Mouse (Mus musculus) retina, postnatal 7 days (tissue): ENCODE results near the gene Dusp15.

Experiments
- DNase-seq: peaks from one replicate; pipeline ENCODE4 v3.0.0-alpha.2; 2012; ENCODE audit warnings: low read depth, low spot score

The Dusp15 gene

DNA sequence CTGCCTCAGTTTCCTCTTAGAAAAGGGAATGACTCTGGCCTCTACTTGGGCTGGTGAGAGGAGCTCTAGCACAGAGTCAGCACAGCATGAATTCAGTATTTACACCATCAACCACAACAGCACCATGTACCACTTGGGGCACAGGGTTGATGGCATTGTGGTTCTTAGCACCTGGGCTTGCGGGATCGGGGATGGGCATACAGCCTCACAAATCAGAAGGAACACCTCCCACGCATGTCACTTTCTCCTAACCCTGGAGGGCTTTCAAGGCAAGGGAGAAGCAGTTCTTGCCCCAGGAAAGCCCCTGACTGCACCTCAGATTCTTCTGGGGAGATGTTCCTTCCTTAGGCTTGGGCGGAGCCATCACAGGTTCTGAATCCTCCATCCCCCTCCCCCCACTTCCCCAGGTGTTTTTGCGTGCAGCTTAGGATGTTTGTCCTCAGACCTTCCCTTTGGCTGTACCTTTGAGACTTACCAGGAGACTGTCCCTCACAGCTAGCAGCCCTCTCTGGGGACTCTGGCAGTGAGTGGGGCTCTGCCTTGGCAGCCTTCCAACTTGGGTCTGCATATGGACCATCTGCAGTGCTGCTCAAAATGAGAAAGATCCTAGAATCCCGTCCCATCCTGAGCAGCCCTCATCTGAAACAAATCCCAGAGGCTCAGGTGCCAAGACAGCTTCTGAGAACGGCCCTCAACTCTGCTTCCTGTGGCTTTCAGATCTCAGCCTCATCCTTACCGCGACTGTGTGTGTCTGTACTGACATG is 45.0 kb downstream of the Dusp15 start:
- no peak for DNase-seq

DNA sequence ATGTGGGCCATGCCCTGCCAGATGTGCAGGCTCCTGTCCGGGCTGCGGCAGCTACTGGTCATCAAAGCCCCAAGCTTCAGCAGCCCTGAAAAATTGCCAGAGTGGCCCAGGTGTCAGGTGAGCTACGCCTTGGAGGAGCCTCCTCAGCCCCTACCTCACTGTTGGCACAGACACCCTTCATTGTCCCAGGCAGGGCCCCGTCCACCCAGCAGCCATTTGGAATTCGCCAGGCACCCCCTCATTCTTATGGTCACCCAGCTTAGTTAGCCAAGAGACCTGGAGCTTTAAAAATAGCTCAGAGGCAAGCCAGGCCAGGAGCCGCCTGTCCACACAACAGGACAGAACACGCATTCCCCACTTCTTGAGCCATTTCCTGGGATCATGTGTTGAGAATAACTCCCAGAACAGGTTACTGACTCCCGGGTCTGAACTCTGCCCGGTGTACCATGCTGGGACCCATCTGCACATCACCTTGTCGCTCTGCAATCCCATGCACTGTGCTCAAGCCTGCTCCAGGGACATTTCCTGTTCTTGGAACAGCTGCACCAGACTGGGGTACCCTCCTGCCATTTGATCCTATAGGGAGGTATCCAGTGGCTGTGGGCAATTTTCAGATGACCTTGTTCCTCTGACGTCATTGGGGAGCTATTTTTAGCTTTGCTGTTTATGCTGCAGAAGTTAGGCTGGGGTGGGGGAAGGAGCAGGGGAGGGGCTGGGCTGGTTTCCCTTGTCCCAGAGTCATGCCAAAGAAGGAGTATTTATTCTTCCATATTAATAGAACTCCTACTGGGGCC is 46.3 kb downstream of the Dusp15 start:
- no peak for DNase-seq

GRCm38 (mm10) chr2:152904127-152904643 is 47.3 kb downstream of the Dusp15 start:
- no peak for DNase-seq

DNA sequence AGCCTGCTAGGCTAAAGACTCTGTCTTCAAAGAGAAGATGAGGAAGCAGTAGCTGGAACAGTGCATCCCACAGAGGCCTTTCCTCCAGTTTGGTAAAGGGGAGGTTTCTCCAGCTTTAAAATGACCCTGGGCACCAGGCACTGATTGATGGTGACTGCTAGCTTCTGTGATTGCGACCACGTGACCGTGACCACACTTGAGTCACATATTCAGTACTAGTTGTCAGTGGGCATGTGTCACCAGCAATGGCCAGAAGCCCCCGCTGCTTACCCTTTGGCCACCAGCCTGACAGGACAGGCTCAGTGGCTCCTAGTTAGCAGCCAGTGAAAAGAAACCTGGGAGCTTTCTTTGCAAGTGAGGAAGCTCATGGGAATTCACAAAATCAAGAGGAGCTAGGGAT is 47.9 kb downstream of the Dusp15 start:
- no peak for DNase-seq

- no peak for DNase-seq
Measured at GRCm38 (mm10) chr2:152902658-152903057, 48.8 kb downstream of the Dusp15 start.

GRCm38 (mm10) chr2:152901296-152901695 is 50.2 kb downstream of the Dusp15 start:
- DNase-seq: no peak

DNA sequence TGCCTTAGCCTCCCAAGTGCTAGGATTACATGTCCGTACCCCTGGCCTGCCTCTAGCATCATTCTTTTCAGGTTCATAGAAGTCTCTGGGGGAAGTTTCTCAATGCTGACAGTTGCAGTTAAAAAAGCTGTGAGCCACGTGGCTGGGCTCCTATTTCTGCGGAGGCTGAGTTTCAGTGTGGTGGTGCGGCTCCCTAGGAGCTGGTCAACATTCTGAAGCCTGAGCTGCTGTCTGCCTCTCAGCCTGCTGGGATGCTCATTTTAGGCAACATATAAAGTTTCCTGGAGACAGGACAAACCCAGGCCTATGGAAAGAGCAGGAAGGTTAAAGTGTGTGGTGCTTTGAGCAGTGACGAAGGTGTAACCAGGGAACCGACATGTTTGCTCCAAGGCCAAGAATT is 52.5 kb downstream of the Dusp15 start:
- DNase-seq: no peak

DNA sequence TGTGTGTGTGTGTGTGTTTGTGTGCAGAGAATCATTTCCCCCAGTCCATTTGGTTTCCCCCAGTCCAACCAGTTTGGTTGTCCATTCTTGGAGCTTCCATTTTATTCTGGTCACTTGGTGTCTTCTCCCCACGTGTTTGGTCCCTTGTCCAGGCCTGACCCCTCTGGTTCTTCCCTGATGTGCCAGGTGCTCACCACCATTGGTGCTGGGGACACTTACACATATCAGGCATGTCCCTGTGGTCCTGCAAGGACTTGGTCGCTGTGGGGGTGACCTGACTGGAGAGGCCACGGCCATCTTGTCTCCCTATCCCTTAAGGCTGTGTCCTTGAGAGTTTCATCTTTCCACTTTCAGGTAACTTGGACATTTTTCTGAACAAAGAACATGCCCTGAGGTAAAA is 54.6 kb downstream of the Dusp15 start:
- no peak for DNase-seq

GRCm38 (mm10) chr2:152895834-152896233 is 55.7 kb downstream of the Dusp15 start:
- no peak for DNase-seq
